Mouse (Mus musculus) kidney, postnatal 10 days (tissue): ENCODE measurements around the gene Tmem132a.
A peak's percentile ranks its signal among the peaks of the same experiment; 100 is the strongest.

Experiments
- DNase-seq: peaks from one replicate; pipeline ENCODE4 v3.0.0; 2021; ENCODE audit warnings: mixed read lengths

The Tmem132a gene

GRCm38 (mm10) chr19:10829436-10830175, 40.1 kb downstream of the Tmem132a start, which contains the start of gene Cd6:
Gene Cd6 (minus strand): TSS chr19:10830058.
- no peak for DNase-seq

GRCm38 (mm10) chr19:10828321-10828720, 41.4 kb downstream of the Tmem132a start:
- DNase-seq, result no peak

- no peak for DNase-seq
These were observed 45.7 kb downstream of the Tmem132a start for GRCm38 (mm10) chr19:10824061-10824460.

GRCm38 (mm10) chr19:10822534-10822933, 47.2 kb downstream of the Tmem132a start:
- DNase-seq, result no peak

GRCm38 (mm10) chr19:10821319-10821718, 48.4 kb downstream of the Tmem132a start:
- DNase-seq, result no peak

GRCm38 (mm10) chr19:10818217-10818946, 51.4 kb downstream of the Tmem132a start:
- peak; percentile 53 for DNase-seq

- no peak for DNase-seq
These were observed 53.3 kb downstream of the Tmem132a start for GRCm38 (mm10) chr19:10816462-10816861.

GRCm38 (mm10) chr19:10815871-10816270, 53.9 kb downstream of the Tmem132a start:
- DNase-seq, result no peak

GRCm38 (mm10) chr19:10813905-10814304, 55.8 kb downstream of the Tmem132a start:
- DNase-seq, result no peak

GRCm38 (mm10) chr19:10813039-10813438, 56.7 kb downstream of the Tmem132a start:
- no peak for DNase-seq

- DNase-seq, result no peak
These were observed 58.3 kb downstream of the Tmem132a start for GRCm38 (mm10) chr19:10811471-10811870.

- DNase-seq, result no peak
These were observed 59.6 kb downstream of the Tmem132a start for GRCm38 (mm10) chr19:10810176-10810492.

- no peak for DNase-seq
These were observed 60.1 kb downstream of the Tmem132a start for GRCm38 (mm10) chr19:10809428-10810175.

- DNase-seq, result no peak
These were observed 61.1 kb downstream of the Tmem132a start for GRCm38 (mm10) chr19:10808524-10809233.
